Mouse (Mus musculus) liver, adult 2 months (tissue): ENCODE results near the gene Cdca4.

Source experiments
- CTCF ChIP-seq: fragments of 200-500 bp; IDR thresholded peaks from 2 replicates; pipeline ENCODE4 v1.5.1; 2011; ENCODE audit warnings: low read depth, low read length, control low read depth
- POLR2A ChIP-seq: fragments of 200-500 bp; IDR thresholded peaks from 2 replicates; pipeline ENCODE4 v1.6.1; 2011; ENCODE audit warnings: low read length, control low read depth; ENCODE audit not compliant: insufficient read depth; ENCODE audit errors: extremely low read depth

GRCm38 (mm10) chr12:112819057-112819662 lies 10.1 kb downstream of the Cdca4 start:
- TF ChIP-seq POLR2A (no peak), CTCF (no peak)
